Mouse (Mus musculus) forebrain, postnatal 0 days (tissue): ENCODE measurements around the gene Nme7. TPM values are rescaled to one million over a fixed set of nuclear protein-coding genes. Genes with fewer than 3 reads are reported as not detected.
A peak's percentile ranks its signal among the peaks of the same experiment; 100 is the strongest.

ENCODE experiments used
- ATAC-seq: fragments of 200-750 bp; cut with Nextera tagmentation; 2 replicates; pipeline ENCODE4 v1.8.0; 2017; ENCODE audit warnings: mild to moderate bottlenecking, moderate library complexity
- DNase-seq: peaks from one replicate; pipeline ENCODE4 v3.0.0-alpha.2; 2015
- H3K27ac ChIP-seq: fragments of 300-500 bp; sonication (generic); 2 replicates; pipeline ENCODE4 v1.5.1; 2014; ENCODE audit warnings: low read depth, mild to moderate bottlenecking, antibody characterized with exemption, low read length, moderate library complexity, mixed read lengths
- H3K27me3 ChIP-seq: fragments of 300-500 bp; sonication (generic); 2 replicates; pipeline ENCODE4 v1.6.1; 2014; ENCODE audit warnings: mild to moderate bottlenecking, low read length, mixed read lengths; ENCODE audit not compliant: insufficient read depth
- H3K36me3 ChIP-seq: fragments of 300-500 bp; sonication (generic); 2 replicates; pipeline ENCODE4 v1.6.1; 2014; ENCODE audit warnings: mild to moderate bottlenecking, moderate library complexity; ENCODE audit not compliant: insufficient read depth
- H3K4me1 ChIP-seq: fragments of 300-500 bp; sonication (generic); 2 replicates; pipeline ENCODE4 v1.6.1; 2014; ENCODE audit warnings: antibody characterized with exemption; ENCODE audit not compliant: insufficient read depth
- H3K4me2 ChIP-seq: fragments of 300-500 bp; sonication (generic); 2 replicates; pipeline ENCODE4 v1.6.1; 2014; ENCODE audit warnings: low read depth, mild to moderate bottlenecking, moderate library complexity
- H3K4me3 ChIP-seq: fragments of 300-500 bp; sonication (generic); 2 replicates; pipeline ENCODE4 v1.5.1; 2014; ENCODE audit warnings: low read depth, low read length, mixed read lengths
- H3K9ac ChIP-seq: fragments of 300-500 bp; sonication (generic); 2 replicates; pipeline ENCODE4 v1.6.1; 2014; ENCODE audit warnings: mild to moderate bottlenecking
- H3K9me3 ChIP-seq: fragments of 300-500 bp; sonication (generic); 2 replicates; pipeline ENCODE4 v1.6.1; 2016; ENCODE audit warnings: low read length
- CTCF ChIP-seq: sonication (generic); IDR thresholded peaks from 2 replicates; pipeline ENCODE4 v1.5.1; 2016; ENCODE audit warnings: antibody characterized with exemption, control low read depth, low read depth
- WGBS: fragments of 180-500 bp; shearing (Covaris S2); extraction: QIAGEN DNeasy Blood & Tissue Kit; methylation state at CpG from one replicate; pipeline ENCODE4 v1.1.7; 2014; 5-methylcytosine and 5-hydroxymethylcytosine counted together
- polyA plus RNA-seq: library from polyadenylated mRNA; unstranded; fragments of >200 nt; fragmentation: Nextera tagmentation; extraction: Ambion mirVana; gene quantifications from 2 replicates; pipeline ENCODE4 v1.2.1, GENCODE M21; 2015
- total RNA-seq: library from RNA; depleted of rRNA; stranded (reverse); fragments of >200 nt; gene quantifications from 2 replicates; pipeline ENCODE4 v1.2.3, GENCODE M21; 2014

Gene Nme7
- total and polyA plus RNA-seq, 2 experiments from 2014 or later, result 32.1 to 37.7 TPM

DNA sequence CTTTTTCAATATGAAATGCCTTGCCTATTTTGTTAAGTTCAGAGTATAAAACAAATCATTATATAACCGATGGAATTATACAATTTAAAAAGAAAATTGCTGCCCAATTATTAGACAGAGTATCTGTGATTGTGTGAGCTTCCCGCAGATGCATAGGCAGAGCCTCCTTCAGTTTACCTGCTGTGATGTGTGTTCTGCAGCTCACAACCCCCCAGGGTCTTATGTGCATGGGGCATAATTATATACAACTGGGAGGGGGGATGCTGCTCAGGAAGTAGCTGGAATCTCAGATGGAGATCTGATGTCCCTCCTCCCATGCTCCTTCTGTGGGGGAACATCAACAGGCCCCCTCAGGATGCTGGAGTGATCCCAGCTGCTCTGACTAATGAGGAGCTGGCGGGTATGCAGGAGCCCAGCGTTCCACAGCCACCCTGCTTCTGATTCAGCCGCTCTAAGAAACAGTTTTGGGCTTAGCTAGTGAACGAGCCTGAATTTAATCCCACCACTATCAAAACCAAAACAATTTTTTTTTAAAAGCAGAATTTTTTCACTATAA is 22.8 kb downstream of the Nme7 start:
- no peak overlapping the region for H3K4me3 ChIP-seq
- no peaks in the 10 kb centered on the region for H3K4me1 ChIP-seq
- peak; percentile 30 for DNase-seq
- no peak overlapping the region for H3K9ac ChIP-seq
- no peak overlapping the region for H3K4me2 ChIP-seq
- TF ChIP-seq CTCF, result no peak
- ATAC-seq, result peak; percentile 73
- 0 out of 2 replicates have a peak, but pooled peaks cover 5% of the 10 kb centered on the region for H3K36me3 ChIP-seq
- H3K27me3 ChIP-seq, result no peaks in the 10 kb centered on the region
- no peak overlapping the region for H3K27ac ChIP-seq
- no peaks in the 10 kb centered on the region for H3K9me3 ChIP-seq
- 34% methylated on average over 6 of the region's 6 CpGs for WGBS

GRCm38 (mm10) chr1:164327764-164328163 is 23.8 kb downstream of the Nme7 start:
- Histone ChIP-seq H3K4me2 (no peak overlapping the region), H3K27ac (no peak overlapping the region), H3K27me3 (no peaks in the 10 kb centered on the region), H3K9me3 (no peaks in the 10 kb centered on the region), H3K9ac (no peak overlapping the region), H3K36me3 (0 out of 2 replicates have a peak, but pooled peaks cover 5% of the 10 kb centered on the region), H3K4me1 (no peaks in the 10 kb centered on the region), H3K4me3 (no peak overlapping the region)
- no peak for ATAC-seq
- 68% methylated on average over 7 of the region's 7 CpGs for WGBS
- no peak for DNase-seq
- no peak for TF ChIP-seq CTCF

DNA sequence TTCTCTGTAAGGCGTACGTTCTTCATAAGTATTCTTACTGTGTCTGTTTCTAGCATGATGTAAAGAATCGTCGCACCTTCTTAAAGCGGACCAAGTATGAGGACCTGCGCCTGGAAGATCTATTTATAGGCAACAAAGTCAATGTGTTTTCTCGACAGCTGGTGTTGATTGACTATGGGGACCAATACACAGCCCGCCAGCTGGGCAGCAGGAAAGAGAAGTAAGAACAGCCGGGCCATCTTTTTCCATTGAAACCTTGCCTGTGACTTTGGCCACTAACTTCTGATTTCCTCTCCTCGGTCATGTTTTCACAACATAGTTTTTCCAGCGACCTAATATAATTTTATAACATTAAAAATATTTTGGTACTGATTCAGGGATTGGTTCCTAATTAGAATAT is 28.6 kb downstream of the Nme7 start:
- DNase-seq, result no peak

GRCm38 (mm10) chr1:164335435-164335834 is 31.5 kb downstream of the Nme7 start:
- H3K9ac ChIP-seq, result no peak overlapping the region
- no peaks in the 10 kb centered on the region for H3K4me1 ChIP-seq
- TF ChIP-seq CTCF, result no peak
- no peak overlapping the region for H3K4me2 ChIP-seq
- no peaks in the 10 kb centered on the region for H3K27me3 ChIP-seq
- peaks cover 7% of the 10 kb centered on the region; the same call in 1 of the 2 replicates for H3K36me3 ChIP-seq
- 93% methylated on average over 3 of the region's 3 CpGs for WGBS
- DNase-seq (no peak), ATAC-seq (no peak)
- H3K9me3 ChIP-seq, result no peaks in the 10 kb centered on the region
- no peak overlapping the region for H3K27ac ChIP-seq
- no peak overlapping the region for H3K4me3 ChIP-seq

More for the DNA sequence above, 28.6 kb downstream of the Nme7 start:
- WGBS, result 88% methylated on average over 11 of the region's 11 CpGs
- H3K36me3 ChIP-seq, result peaks cover 10% of the 10 kb centered on the region; the same call in 1 of the 2 replicates
- no peak overlapping the region for H3K4me3 ChIP-seq
- no peaks in the 10 kb centered on the region for H3K4me1 ChIP-seq
- H3K4me2 ChIP-seq, result no peak overlapping the region
- no peak overlapping the region for H3K27ac ChIP-seq
- no peak for ATAC-seq
- TF ChIP-seq CTCF, result no peak
- no peaks in the 10 kb centered on the region for H3K27me3 ChIP-seq
- no peaks in the 10 kb centered on the region for H3K9me3 ChIP-seq
- H3K9ac ChIP-seq, result no peak overlapping the region

GRCm38 (mm10) chr1:164335846-164336245 is 31.9 kb downstream of the Nme7 start:
- no peak overlapping the region for H3K27ac ChIP-seq
- DNase-seq (no peak), ATAC-seq (no peak)
- no peaks in the 10 kb centered on the region for H3K27me3 ChIP-seq
- 87% methylated on average over 4 of the region's 4 CpGs for WGBS
- no peaks in the 10 kb centered on the region for H3K4me1 ChIP-seq
- H3K36me3 ChIP-seq, result peaks cover 5% of the 10 kb centered on the region; the same call in 1 of the 2 replicates
- no peak overlapping the region for H3K4me3 ChIP-seq
- no peaks in the 10 kb centered on the region for H3K9me3 ChIP-seq
- TF ChIP-seq CTCF, result no peak
- H3K4me2 ChIP-seq, result no peak overlapping the region
- H3K9ac ChIP-seq, result no peak overlapping the region

DNA sequence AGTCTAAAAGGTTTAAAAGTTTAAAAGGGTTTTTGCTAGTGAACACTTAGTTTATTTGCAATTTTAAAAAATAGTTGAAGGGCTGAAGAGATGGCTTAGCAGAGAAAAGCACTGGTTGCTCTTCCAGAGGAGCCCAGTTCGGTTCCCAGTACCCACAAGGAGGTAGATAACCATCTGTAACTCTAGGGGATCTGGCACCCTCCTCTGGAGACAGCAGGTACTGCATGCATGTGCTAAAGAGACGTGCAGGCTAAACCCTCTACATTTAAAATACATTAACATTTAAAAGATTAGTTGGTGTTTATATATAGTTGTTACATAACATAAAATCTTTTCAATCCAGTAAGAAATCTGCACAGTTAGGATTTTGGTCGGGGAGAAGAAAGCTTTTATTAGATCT is 38.2 kb downstream of the Nme7 start:
- Histone ChIP-seq H3K36me3 (peaks cover 3% of the 10 kb centered on the region; the same call in 1 of the 2 replicates), H3K9ac (no peak overlapping the region), H3K4me3 (no peak overlapping the region), H3K27me3 (no peaks in the 10 kb centered on the region), H3K4me2 (no peak overlapping the region), H3K9me3 (no peaks in the 10 kb centered on the region), H3K4me1 (no peaks in the 10 kb centered on the region), H3K27ac (no peak overlapping the region)
- DNase-seq (no peak), ATAC-seq (no peak)
- peak; percentile 57 for TF ChIP-seq CTCF
- whole genome bisulfite sequencing, result 84% methylated on average over 3 of the region's 3 CpGs

- Histone ChIP-seq H3K36me3 (peaks cover 5% of the 10 kb centered on the region), H3K27me3 (no peaks in the 10 kb centered on the region), H3K4me1 (no peaks in the 10 kb centered on the region), H3K9ac (no peak overlapping the region), H3K9me3 (no peaks in the 10 kb centered on the region), H3K4me3 (no peak overlapping the region), H3K4me2 (no peak overlapping the region), H3K27ac (no peak overlapping the region)
- WGBS, result 29% methylated on average over 3 of the region's 3 CpGs
- no peak for ATAC-seq
- no peak for TF ChIP-seq CTCF
- no peak for DNase-seq
Measured at GRCm38 (mm10) chr1:164353443-164353842, 49.5 kb downstream of the Nme7 start.
